Mouse (Mus musculus) MEL (cell line): ENCODE data around the gene Wdr54. TPM values are rescaled to one million over a fixed set of nuclear protein-coding genes. Genes with fewer than 3 reads are reported as not detected.
A peak's percentile ranks its signal among the peaks of the same experiment; 100 is the strongest.

Source experiments
- DNase-seq: peaks from one replicate; pipeline ENCODE4 v3.0.0; 2011; ENCODE audit warnings: low read depth, low spot score
- H3K27ac ChIP-seq: 2 replicates; pipeline ENCODE4 v1.5.1; 2012; ENCODE audit warnings: low read depth, mild to moderate bottlenecking, control low read depth, low read length, moderate library complexity; ENCODE audit not compliant: control insufficient read depth
- H3K27me3 ChIP-seq, 2 experiments: fragments of 150-350 bp in 1 of 2; sonication (generic) in 1 of 2; 2 replicates each; pipeline ENCODE4 v1.6.1; 2012; ENCODE audit warnings: low read length in 2 of 2, mild to moderate bottlenecking in 2 of 2, improper control_type of control experiment in 1 of 2, moderate library complexity in 1 of 2; ENCODE audit not compliant: insufficient read depth in 2 of 2, control insufficient read depth in 1 of 2
- H3K36me3 ChIP-seq, 2 experiments: 2 replicates each; pipeline ENCODE4 v1.6.1; 2012 to 2014; ENCODE audit warnings: low read length in 2 of 2, improper control_type of control experiment in 1 of 2, inconsistent platforms in 1 of 2, mild to moderate bottlenecking in 1 of 2; ENCODE audit not compliant: insufficient read depth in 2 of 2, control insufficient read depth in 1 of 2
- H3K4me1 ChIP-seq, 2 experiments: fragments of 150-350 bp in 1 of 2; sonication (generic) in 1 of 2; 2 replicates each; pipeline ENCODE4 v1.6.1; 2012; ENCODE audit warnings: low read length in 2 of 2, improper control_type of control experiment in 1 of 2, mild to moderate bottlenecking in 1 of 2; ENCODE audit not compliant: insufficient read depth in 2 of 2, control insufficient read depth in 1 of 2
- H3K4me3 ChIP-seq, 2 experiments: fragments of 150-350 bp in 1 of 2; sonication (generic) in 1 of 2; 2 replicates each; pipeline ENCODE4 v1.5.1; 2012; ENCODE audit warnings: low read depth in 2 of 2, low read length in 2 of 2, mild to moderate bottlenecking in 2 of 2, moderate library complexity in 2 of 2, control low read depth in 1 of 2, improper control_type of control experiment in 1 of 2; ENCODE audit not compliant: control insufficient read depth in 1 of 2, insufficient read depth in 1 of 2
- H3K79me2 ChIP-seq: 2 replicates; pipeline ENCODE4 v1.6.1; 2012; ENCODE audit warnings: mild to moderate bottlenecking, low read length, moderate library complexity; ENCODE audit not compliant: control insufficient read depth, poor library complexity, insufficient read depth
- H3K9ac ChIP-seq: 2 replicates; pipeline ENCODE4 v1.6.1; 2012; ENCODE audit warnings: low read depth, mild to moderate bottlenecking, control low read depth, low read length, moderate library complexity; ENCODE audit not compliant: control insufficient read depth, poor library complexity, severe bottlenecking
- H3K9me3 ChIP-seq: fragments of 150-350 bp; sonication (generic); replicated peaks from 2 replicates; pipeline ENCODE4 v1.6.1; 2012; ENCODE audit warnings: mild to moderate bottlenecking, low read length, improper control_type of control experiment, moderate library complexity; ENCODE audit not compliant: insufficient read depth
- BHLHE40 ChIP-seq: IDR thresholded peaks from 2 replicates; pipeline ENCODE4 v1.6.1; 2012; ENCODE audit warnings: low read depth, mild to moderate bottlenecking, inconsistent platforms, low read length, improper control_type of control experiment, borderline replicate concordance
- CHD2 ChIP-seq: IDR thresholded peaks from 2 replicates; pipeline ENCODE4 v1.6.1; 2011; ENCODE audit warnings: low read length, improper control_type of control experiment
- CTCF ChIP-seq, 3 experiments: IDR thresholded peaks in 2 of 3; conservative IDR thresholded peaks in 1 of 3; 2 replicates each; pipeline ENCODE4 v1.5.1; 2011 to 2012; ENCODE audit warnings: low read length in 3 of 3, low read depth in 2 of 3, mild to moderate bottlenecking in 2 of 3, improper control_type of control experiment in 1 of 3, inconsistent platforms in 1 of 3, mixed read lengths in 1 of 3, moderate library complexity in 1 of 3; ENCODE audit not compliant: control insufficient read depth in 1 of 3, insufficient read depth in 1 of 3, poor library complexity in 1 of 3, severe bottlenecking in 1 of 3
- E2F4 ChIP-seq: IDR thresholded peaks from 2 replicates; pipeline ENCODE4 v1.6.1; 2011; ENCODE audit warnings: low read depth, low read length, improper control_type of control experiment, borderline replicate concordance
- ELF1 ChIP-seq: IDR thresholded peaks from 2 replicates; pipeline ENCODE4 v1.6.1; 2014; ENCODE audit warnings: low read depth, mild to moderate bottlenecking, inconsistent platforms, low read length, improper control_type of control experiment, moderate library complexity
- EP300 ChIP-seq, 2 experiments: IDR thresholded peaks; 2 replicates each; pipeline ENCODE4 v1.6.1; 2011; ENCODE audit warnings: improper control_type of control experiment in 2 of 2, low read length in 2 of 2, low read depth in 1 of 2, mild to moderate bottlenecking in 1 of 2
- ETS1 ChIP-seq: IDR thresholded peaks from 2 replicates; pipeline ENCODE4 v1.6.1; 2012; ENCODE audit warnings: low read depth, mild to moderate bottlenecking, inconsistent platforms, low read length, improper control_type of control experiment, moderate library complexity
- GABPA ChIP-seq: IDR thresholded peaks from 2 replicates; pipeline ENCODE4 v1.6.1; 2012; ENCODE audit warnings: low read depth, mild to moderate bottlenecking, inconsistent platforms, low read length, improper control_type of control experiment, moderate library complexity
- GATA1 ChIP-seq: IDR thresholded peaks from 2 replicates; pipeline ENCODE4 v1.6.1; 2011; ENCODE audit warnings: low read depth, low read length, improper control_type of control experiment
- HCFC1 ChIP-seq: IDR thresholded peaks from 2 replicates; pipeline ENCODE4 v1.6.1; 2012; ENCODE audit warnings: low read depth, mild to moderate bottlenecking, inconsistent platforms, low read length, improper control_type of control experiment, moderate library complexity
- KAT2A ChIP-seq: conservative IDR thresholded peaks from 2 replicates; pipeline ENCODE4 v1.6.1; 2012; ENCODE audit warnings: low read depth, low read length, improper control_type of control experiment, inconsistent platforms
- MAFK ChIP-seq: IDR thresholded peaks from 2 replicates; pipeline ENCODE4 v1.6.1; 2011; ENCODE audit warnings: low read depth, mild to moderate bottlenecking, low read length, improper control_type of control experiment, borderline replicate concordance
- MAZ ChIP-seq: IDR thresholded peaks from 2 replicates; pipeline ENCODE4 v1.6.1; 2012; ENCODE audit warnings: low read depth, mild to moderate bottlenecking, inconsistent platforms, low read length, improper control_type of control experiment
- MEF2A ChIP-seq: IDR thresholded peaks from 2 replicates; pipeline ENCODE4 v1.6.1; 2014; ENCODE audit warnings: low read depth, mild to moderate bottlenecking, inconsistent platforms, low read length, improper control_type of control experiment; ENCODE audit not compliant: poor library complexity, insufficient replicate concordance, severe bottlenecking; ENCODE audit errors: extremely low read depth
- NELFE ChIP-seq: IDR thresholded peaks from 2 replicates; pipeline ENCODE4 v1.6.1; 2011; ENCODE audit warnings: low read depth, low read length, improper control_type of control experiment
- POLR2A ChIP-seq, 2 experiments: IDR thresholded peaks; 2 replicates each; pipeline ENCODE4 v1.6.1; 2011 to 2012; ENCODE audit warnings: low read length in 2 of 2, mild to moderate bottlenecking in 2 of 2, control low read depth in 1 of 2, improper control_type of control experiment in 1 of 2, low read depth in 1 of 2, moderate library complexity in 1 of 2; ENCODE audit not compliant: control insufficient read depth in 1 of 2, insufficient read depth in 1 of 2, poor library complexity in 1 of 2
- POLR2AphosphoS5 ChIP-seq: IDR thresholded peaks from 2 replicates; pipeline ENCODE4 v1.6.1; 2012; ENCODE audit warnings: low read depth, borderline replicate concordance, mild to moderate bottlenecking, inconsistent platforms, low read length, moderate library complexity, mixed read lengths
- RAD21 ChIP-seq: IDR thresholded peaks from 2 replicates; pipeline ENCODE4 v1.6.1; 2011; ENCODE audit warnings: mild to moderate bottlenecking, low read depth, low read length, improper control_type of control experiment
- RCOR1 ChIP-seq: IDR thresholded peaks from 2 replicates; pipeline ENCODE4 v1.6.1; 2012; ENCODE audit warnings: low read depth, mild to moderate bottlenecking, inconsistent platforms, low read length, improper control_type of control experiment
- SIN3A ChIP-seq: IDR thresholded peaks from 2 replicates; pipeline ENCODE4 v1.6.1; 2012; ENCODE audit warnings: low read length, improper control_type of control experiment, inconsistent platforms
- TBP ChIP-seq: IDR thresholded peaks from 2 replicates; pipeline ENCODE4 v1.8.0; 2011; ENCODE audit warnings: low read depth, low read length, improper control_type of control experiment
- TCF12 ChIP-seq: IDR thresholded peaks from 2 replicates; pipeline ENCODE4 v1.6.1; 2014; ENCODE audit warnings: low read depth, mild to moderate bottlenecking, inconsistent platforms, low read length, improper control_type of control experiment, moderate library complexity
- UBTF ChIP-seq: IDR thresholded peaks from 2 replicates; pipeline ENCODE4 v1.6.1; 2012; ENCODE audit warnings: low read depth, mild to moderate bottlenecking, inconsistent platforms, low read length, improper control_type of control experiment, moderate library complexity, borderline replicate concordance; ENCODE audit not compliant: insufficient read depth
- USF2 ChIP-seq, 2 experiments: IDR thresholded peaks; 2 replicates each; pipeline ENCODE4 v1.6.1; 2011 to 2012; ENCODE audit warnings: improper control_type of control experiment in 2 of 2, low read length in 2 of 2, borderline replicate concordance in 1 of 2, inconsistent platforms in 1 of 2, low read depth in 1 of 2, mild to moderate bottlenecking in 1 of 2; ENCODE audit not compliant: insufficient read depth in 1 of 2
- ZC3H11A ChIP-seq: IDR thresholded peaks from 2 replicates; pipeline ENCODE4 v1.6.1; 2012; ENCODE audit warnings: low read depth, mild to moderate bottlenecking, inconsistent platforms, low read length, improper control_type of control experiment
- ZMIZ1 ChIP-seq: IDR thresholded peaks from 2 replicates; pipeline ENCODE4 v1.6.1; 2012; ENCODE audit warnings: low read depth, mild to moderate bottlenecking, inconsistent platforms, low read length, improper control_type of control experiment, moderate library complexity
- ZNF384 ChIP-seq: IDR thresholded peaks from 2 replicates; pipeline ENCODE4 v1.6.1; 2012; ENCODE audit warnings: low read depth, mild to moderate bottlenecking, inconsistent platforms, low read length, improper control_type of control experiment
- polyA plus RNA-seq, 2 experiments: library from polyadenylated mRNA; stranded (reverse) in 1 of 2; unstranded in 1 of 2; fragments of >175 nt in 1 of 2; fragments of >200 nt in 1 of 2; gene quantifications; 2 replicates each; pipeline versions ENCODE4 v1.2.1 to v1.2.4; 2012; ENCODE audit warnings: low replicate concordance in 2 of 2, low read depth in 1 of 2; ENCODE audit not compliant: insufficient read length in 2 of 2, insufficient read depth in 1 of 2, missing spikeins in 1 of 2
- total RNA-seq: library from RNA; depleted of rRNA; stranded (reverse); fragments of 300-350 nt; gene quantifications from 2 replicates; pipeline ENCODE4 v1.2.3, GENCODE M21; 2012

The Wdr54 gene
- total and polyA plus RNA-seq, 3 experiments, result 3.2 to 4.6 TPM; not detected in 1

DNA sequence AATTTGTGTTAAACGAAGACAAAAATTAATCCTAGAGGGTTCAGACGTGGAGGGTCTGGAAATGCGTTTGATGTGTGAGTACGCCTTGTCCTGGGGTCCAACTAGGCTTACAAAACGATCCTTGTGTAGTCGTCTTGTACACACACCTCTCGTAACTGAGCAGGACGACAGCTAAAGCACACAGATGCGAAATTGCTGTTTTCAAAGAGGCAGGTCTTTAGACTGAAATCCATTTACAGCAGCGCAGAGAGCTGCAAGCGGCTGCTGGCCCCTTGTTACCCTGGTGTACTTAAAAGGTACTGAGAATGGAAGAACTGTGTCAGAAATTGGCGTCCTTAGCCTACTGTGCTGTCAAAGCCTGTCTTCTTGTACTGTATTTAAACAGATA lies 10.0 kb upstream of the Wdr54 start:
- peaks cover 0 to 9% of the 10 kb centered on the region in 2 experiments; a peak in 2 of 4 replicates for H3K36me3 ChIP-seq
- H3K4me1 ChIP-seq, result peaks cover 4 to 8% of the 10 kb centered on the region in 2 experiments; a peak in 3 of 4 replicates
- TF ChIP-seq MAFK, result no peak
- TF ChIP-seq KAT2A, result no peak
- TF ChIP-seq USF2 (IDR thresholded peaks at IDR 0.05; ENCODE audit: borderline replicate concordance in 1 of 2, insufficient read depth in 1 of 2, low read depth in 1 of 2, low read length in 2 of 2), result no peak
- TF ChIP-seq POLR2A (IDR thresholded peaks at IDR 0.05; ENCODE audit: control insufficient read depth in 1 of 2, insufficient read depth in 1 of 2, low read depth in 1 of 2, low read length in 2 of 2, poor library complexity in 1 of 2), result no peak
- TF ChIP-seq ZMIZ1, result no peak
- no peak for TF ChIP-seq GABPA
- TF ChIP-seq SIN3A, result no peak
- no peak for TF ChIP-seq POLR2AphosphoS5
- TF ChIP-seq EP300 (IDR thresholded peaks at IDR 0.05; ENCODE audit: low read depth in 1 of 2, low read length in 2 of 2), result no peak
- no peak for TF ChIP-seq MAZ
- no peak for TF ChIP-seq TBP
- TF ChIP-seq ETS1, result no peak
- TF ChIP-seq CTCF (IDR thresholded peaks at IDR 0.05 in 2 of 3, conservative IDR thresholded peaks at IDR 0.05 in 1 of 3; ENCODE audit: control insufficient read depth in 1 of 3, insufficient read depth in 1 of 3, low read depth in 2 of 3, low read length in 3 of 3, poor library complexity in 1 of 3, severe bottlenecking in 1 of 3), result no peak
- no peak for TF ChIP-seq TCF12
- TF ChIP-seq NELFE, result no peak
- TF ChIP-seq ELF1, result no peak
- TF ChIP-seq HCFC1, result no peak
- TF ChIP-seq ZC3H11A, result no peak
- TF ChIP-seq CHD2, result no peak
- peak; percentile 74 for DNase-seq
- no peaks in the 10 kb centered on the region for H3K27me3 ChIP-seq
- H3K4me3 ChIP-seq, result peak overlapping the region; percentile 79 to 90
- H3K79me2 ChIP-seq, result peaks cover 8% of the 10 kb centered on the region
- peak overlapping the region; percentile 20; the same call in 1 of the 2 replicates for H3K27ac ChIP-seq
- H3K9me3 ChIP-seq, result no peaks in the 10 kb centered on the region
- peak overlapping the region; percentile 84 for H3K9ac ChIP-seq

DNA sequence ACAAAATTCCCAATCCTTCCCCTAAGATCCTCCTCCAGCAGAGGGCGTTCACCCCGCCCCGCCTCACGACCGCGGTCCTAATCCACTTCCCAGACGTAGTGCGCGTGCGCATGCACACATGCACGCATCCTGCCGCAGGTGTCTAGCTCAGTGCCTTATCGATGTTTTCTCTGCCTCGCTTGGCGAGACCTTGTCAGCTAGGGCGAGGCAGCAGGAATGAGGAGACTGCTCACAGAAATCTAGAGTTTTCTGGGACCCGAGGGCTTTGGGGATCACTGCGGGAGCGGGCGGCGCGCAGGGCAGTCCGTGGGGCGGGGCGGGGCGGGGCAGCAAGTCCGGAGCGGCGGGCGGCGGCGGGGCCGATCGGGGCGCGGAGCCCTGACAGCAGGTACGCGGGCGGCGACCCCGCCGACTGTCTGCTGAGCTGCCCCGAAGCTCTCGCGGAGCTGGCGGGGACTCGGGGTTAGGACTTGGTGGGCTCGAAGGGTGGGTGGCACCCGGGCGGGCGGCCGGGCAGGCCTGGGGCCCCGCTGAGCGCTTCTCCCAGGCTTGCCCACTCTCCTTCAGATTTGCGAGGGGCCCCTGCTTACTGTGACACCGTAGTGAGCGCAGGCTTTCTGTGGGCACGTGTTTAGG lies 9.5 kb upstream of the Wdr54 start, which contains the start of gene Dctn1:
TSS of gene Dctn1 (plus strand) at position 314 of the 636 bp plus-strand sequence.
- Histone ChIP-seq H3K27me3 (no peaks in the 10 kb centered on the region), H3K9me3 (no peaks in the 10 kb centered on the region), H3K4me1 (peaks cover 4 to 8% of the 10 kb centered on the region in 2 experiments; a peak in 3 of 4 replicates), H3K79me2 (peaks cover 8% of the 10 kb centered on the region), H3K36me3 (peaks cover 0 to 9% of the 10 kb centered on the region in 2 experiments; a peak in 2 of 4 replicates), H3K4me3 (peak within 1 kb of the TSS; percentile 79 to 90), H3K9ac (peak within 1 kb of the TSS; percentile 84), H3K27ac (peak within 1 kb of the TSS; percentile 82)
- DNase-seq, result peak; percentile 95
- TF ChIP-seq ELF1, result peak; percentile 53; the same call in 1 of the 2 replicates
- TF ChIP-seq ZMIZ1, result no peak
- TF ChIP-seq CTCF (IDR thresholded peaks at IDR 0.05 in 2 of 3, conservative IDR thresholded peaks at IDR 0.05 in 1 of 3; ENCODE audit: control insufficient read depth in 1 of 3, insufficient read depth in 1 of 3, low read depth in 2 of 3, low read length in 3 of 3, poor library complexity in 1 of 3, severe bottlenecking in 1 of 3), result peak; percentile 78 to 81 (median 79)
- TF ChIP-seq EP300 (IDR thresholded peaks at IDR 0.05; ENCODE audit: low read depth in 1 of 2, low read length in 2 of 2), result no peak
- no peak for TF ChIP-seq RCOR1
- no peak for TF ChIP-seq ETS1
- TF ChIP-seq USF2 (IDR thresholded peaks at IDR 0.05; ENCODE audit: borderline replicate concordance in 1 of 2, insufficient read depth in 1 of 2, low read depth in 1 of 2, low read length in 2 of 2), result no peak
- TF ChIP-seq HCFC1, result peak; percentile 84
- TF ChIP-seq RAD21, result no peak
- no peak for TF ChIP-seq MEF2A
- no peak; the same call in 1 of the 2 replicates for TF ChIP-seq KAT2A
- TF ChIP-seq ZNF384, result no peak
- no peak for TF ChIP-seq ZC3H11A
- TF ChIP-seq E2F4, result no peak
- TF ChIP-seq MAZ, result 0 out of 2 replicates have a peak, but pooled peaks have one; percentile 72
- no peak for TF ChIP-seq BHLHE40
- TF ChIP-seq GATA1, result no peak
- TF ChIP-seq UBTF, result 0 out of 2 replicates have a peak, but pooled peaks have one; percentile 71
